Mouse (Mus musculus) limb, embryonic 12.5 days (tissue): Measurements from ENCODE around the gene Bspry. TPM values are rescaled to one million over a fixed set of nuclear protein-coding genes. Genes with fewer than 3 reads are reported as not detected.
"Not testable (repeated sequence)": the region's sequence is repeated elsewhere in the genome, so short reads cannot be mapped to it uniquely, and the experiment has no call there.

Source experiments
- ATAC-seq: fragments of 200-750 bp; cut with Nextera tagmentation; 2 replicates; pipeline ENCODE4 v1.8.0; 2017; ENCODE audit warnings: low read depth, moderate TSS enrichment; ENCODE audit not compliant: insufficient number of reproducible peaks, insufficient read depth, low FRiP score, low TSS enrichment
- H3K27ac ChIP-seq: fragments of 300-500 bp; sonication (generic); 2 replicates; pipeline ENCODE4 v1.5.1; 2016; ENCODE audit warnings: mild to moderate bottlenecking, moderate library complexity
- H3K27me3 ChIP-seq: fragments of 300-500 bp; sonication (generic); 2 replicates; pipeline ENCODE4 v1.6.1; 2016; ENCODE audit warnings: mild to moderate bottlenecking, moderate library complexity
- H3K36me3 ChIP-seq: fragments of 300-500 bp; sonication (generic); 2 replicates; pipeline ENCODE4 v1.6.1; 2016; ENCODE audit warnings: mild to moderate bottlenecking, moderate library complexity
- H3K4me1 ChIP-seq: fragments of 300-500 bp; sonication (generic); replicated peaks from 2 replicates; pipeline ENCODE4 v1.6.1; 2016
- H3K4me2 ChIP-seq: fragments of 300-500 bp; sonication (generic); 2 replicates; pipeline ENCODE4 v1.6.1; 2016; ENCODE audit warnings: mild to moderate bottlenecking, moderate library complexity
- H3K4me3 ChIP-seq: fragments of 300-500 bp; sonication (generic); replicated peaks from 2 replicates; pipeline ENCODE4 v1.5.1; 2016; ENCODE audit warnings: mild to moderate bottlenecking
- H3K9ac ChIP-seq: fragments of 300-500 bp; sonication (generic); replicated peaks from 2 replicates; pipeline ENCODE4 v1.6.1; 2016; ENCODE audit warnings: mild to moderate bottlenecking, moderate library complexity
- H3K9me3 ChIP-seq: fragments of 300-500 bp; sonication (generic); 2 replicates; pipeline ENCODE4 v1.6.1; 2016; ENCODE audit warnings: mild to moderate bottlenecking, moderate library complexity
- WGBS: fragments of 180-500 bp; shearing (Covaris S2); methylation state at CpG from one replicate; pipeline ENCODE4 v1.1.7; 2016; 5-methylcytosine and 5-hydroxymethylcytosine counted together
- polyA plus RNA-seq: library from polyadenylated mRNA; unstranded; fragments of >200 nt; fragmentation: Nextera tagmentation; extraction: Ambion mirVana; gene quantifications from 2 replicates; pipeline ENCODE4 v1.2.1, GENCODE M21; 2016

Bspry gene
- polyA plus RNA-seq, 1 experiment from 2014 or later = 1.1 TPM

DNA sequence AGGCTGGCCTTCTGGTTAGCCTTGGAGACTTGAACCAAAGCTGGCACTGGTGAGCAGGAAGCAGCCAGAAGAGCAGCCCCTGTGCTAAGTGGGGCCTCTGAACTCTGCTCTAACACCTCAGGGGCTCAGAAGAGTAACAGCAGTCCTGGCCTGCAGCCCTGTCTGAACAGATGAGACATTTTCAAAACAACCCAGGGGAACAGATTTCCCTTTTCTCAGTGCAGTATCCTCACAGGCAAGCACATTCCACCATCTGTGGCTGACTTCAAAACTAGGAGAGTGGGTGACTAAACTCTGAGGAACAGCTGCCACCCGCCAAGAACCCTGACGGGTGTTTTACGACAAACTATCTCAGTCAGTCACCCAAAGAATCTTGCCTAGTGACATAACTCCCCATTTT lies 20.8 kb upstream of the Bspry start:
- WGBS = 79% methylated on average over 3 of the region's 3 CpGs
- ATAC-seq = no peak

GRCm38 (mm10) chr4:62460348-62460747 lies 19.5 kb upstream of the Bspry start:
- Histone ChIP-seq H3K4me1 (no peaks in the 10 kb centered on the region), H3K27ac (no peak overlapping the region), H3K4me3 (no peak overlapping the region), H3K4me2 (no peak overlapping the region), H3K36me3 (0 out of 2 replicates have a peak, but pooled peaks cover 21% of the 10 kb centered on the region), H3K27me3 (no peaks in the 10 kb centered on the region), H3K9ac (no peak overlapping the region), H3K9me3 (no peaks in the 10 kb centered on the region)
- ATAC-seq = no peak
- 87% methylated on average over 8 of the region's 8 CpGs for WGBS

More for the DNA sequence above, 20.8 kb upstream of the Bspry start:
- Histone ChIP-seq H3K4me1 (no peaks in the 10 kb centered on the region), H3K27me3 (no peaks in the 10 kb centered on the region), H3K4me3 (no peak overlapping the region), H3K36me3 (0 out of 2 replicates have a peak, but pooled peaks cover 21% of the 10 kb centered on the region), H3K4me2 (no peak overlapping the region), H3K27ac (no peak overlapping the region), H3K9me3 (no peaks in the 10 kb centered on the region), H3K9ac (no peak overlapping the region)

DNA sequence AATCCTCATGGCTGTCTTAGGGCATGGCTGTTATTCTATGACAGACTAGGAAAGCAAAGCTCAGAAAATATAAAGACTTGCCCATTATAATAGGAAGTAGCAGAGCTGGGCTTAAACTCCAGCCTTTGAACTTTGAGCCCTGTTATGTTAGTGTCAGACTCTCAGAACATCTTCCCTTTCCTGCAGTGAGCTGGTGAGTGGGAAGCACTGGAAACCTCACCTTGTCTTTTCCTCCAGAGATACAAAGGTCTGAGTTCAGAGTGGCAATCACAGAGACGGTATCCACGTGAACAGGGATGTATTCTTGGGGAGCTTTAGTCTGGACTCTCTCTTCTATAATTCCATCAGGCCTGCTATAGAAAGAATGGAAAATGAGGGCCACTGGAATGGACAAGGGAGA lies 16.7 kb upstream of the Bspry start:
- no peak for ATAC-seq
- WGBS = 89% methylated on average over 2 of the region's 2 CpGs
- no peak overlapping the region for H3K4me2 ChIP-seq

GRCm38 (mm10) chr4:62468158-62468557 lies 11.7 kb upstream of the Bspry start:
- Histone ChIP-seq H3K9ac (no peak overlapping the region), H3K36me3 (0 out of 2 replicates have a peak, but pooled peaks cover under 1% of the 10 kb centered on the region), H3K4me1 (no peaks in the 10 kb centered on the region), H3K4me2 (no peak overlapping the region), H3K27ac (no peak overlapping the region), H3K27me3 (no peaks in the 10 kb centered on the region), H3K4me3 (no peak overlapping the region), H3K9me3 (no peaks in the 10 kb centered on the region)
- no peak for ATAC-seq
- 91% methylated on average over 1 of the region's 1 CpGs for WGBS

More for the DNA sequence above, 16.7 kb upstream of the Bspry start:
- Histone ChIP-seq H3K27ac (no peak overlapping the region), H3K9ac (no peak overlapping the region), H3K4me1 (no peaks in the 10 kb centered on the region), H3K27me3 (no peaks in the 10 kb centered on the region), H3K36me3 (0 out of 2 replicates have a peak, but pooled peaks cover 20% of the 10 kb centered on the region), H3K4me3 (no peak overlapping the region), H3K9me3 (no peaks in the 10 kb centered on the region)

GRCm38 (mm10) chr4:62470598-62471051 lies 9.2 kb upstream of the Bspry start, which contains the start of gene Wdr31:
Wdr31 (minus strand) TSS chr4:62470896.
- whole genome bisulfite sequencing = under 1% methylated on average over 30 of the region's 30 CpGs
- peak within 1 kb of the TSS; percentile 68 for H3K9ac ChIP-seq
- no peaks in the 10 kb centered on the region for H3K4me1 ChIP-seq
- H3K27ac ChIP-seq = no peak within 1 kb of the TSS
- no peaks in the 10 kb centered on the region for H3K36me3 ChIP-seq
- no peaks in the 10 kb centered on the region; the same call in 1 of the 2 replicates for H3K27me3 ChIP-seq
- H3K4me3 ChIP-seq = peak within 1 kb of the TSS; percentile 63
- peak within 1 kb of the TSS; percentile 75 for H3K4me2 ChIP-seq
- H3K9me3 ChIP-seq = no peaks in the 10 kb centered on the region
- ATAC-seq = peak; percentile 82

DNA sequence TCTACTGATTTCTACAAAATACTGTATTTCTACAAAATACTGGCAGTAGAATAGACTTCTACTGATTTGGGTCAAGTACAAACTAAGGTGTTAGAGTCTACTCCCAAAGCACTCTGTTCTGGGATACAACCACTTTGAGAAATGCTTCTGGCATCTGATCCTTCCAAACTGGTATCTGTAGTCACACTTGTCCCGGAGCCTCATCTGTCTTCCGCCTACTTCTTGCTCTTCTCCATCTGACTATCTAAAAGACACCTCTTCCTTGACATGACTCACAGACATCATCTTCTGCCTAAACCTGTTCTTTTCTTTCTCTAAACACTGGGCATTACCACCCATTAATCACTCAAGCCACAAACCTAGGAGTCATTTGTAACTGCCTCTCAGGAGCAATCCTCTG lies 7.8 kb upstream of the Bspry start:
- H3K4me3 ChIP-seq = no peak overlapping the region
- 90% methylated on average over 2 of the region's 2 CpGs for WGBS
- H3K27me3 ChIP-seq = no peaks in the 10 kb centered on the region; the same call in 1 of the 2 replicates
- ATAC-seq = no peak
- no peaks in the 10 kb centered on the region for H3K4me1 ChIP-seq
- no peaks in the 10 kb centered on the region for H3K36me3 ChIP-seq
- H3K27ac ChIP-seq = no peak overlapping the region
- no peaks in the 10 kb centered on the region for H3K9me3 ChIP-seq
- H3K4me2 ChIP-seq = no peak overlapping the region
- H3K9ac ChIP-seq = no peak overlapping the region

GRCm38 (mm10) chr4:62475131-62475530 lies 4.7 kb upstream of the Bspry start:
- H3K4me3 ChIP-seq = no peak overlapping the region
- no peaks in the 10 kb centered on the region for H3K9me3 ChIP-seq
- 89% methylated on average over 2 of the region's 2 CpGs for WGBS
- no peak overlapping the region for H3K9ac ChIP-seq
- ATAC-seq = no peak
- no peak overlapping the region for H3K27ac ChIP-seq
- no peak overlapping the region for H3K4me2 ChIP-seq
- peaks cover 10% of the 10 kb centered on the region for H3K4me1 ChIP-seq
- H3K36me3 ChIP-seq = no peaks in the 10 kb centered on the region
- H3K27me3 ChIP-seq = peaks cover 17% of the 10 kb centered on the region

DNA sequence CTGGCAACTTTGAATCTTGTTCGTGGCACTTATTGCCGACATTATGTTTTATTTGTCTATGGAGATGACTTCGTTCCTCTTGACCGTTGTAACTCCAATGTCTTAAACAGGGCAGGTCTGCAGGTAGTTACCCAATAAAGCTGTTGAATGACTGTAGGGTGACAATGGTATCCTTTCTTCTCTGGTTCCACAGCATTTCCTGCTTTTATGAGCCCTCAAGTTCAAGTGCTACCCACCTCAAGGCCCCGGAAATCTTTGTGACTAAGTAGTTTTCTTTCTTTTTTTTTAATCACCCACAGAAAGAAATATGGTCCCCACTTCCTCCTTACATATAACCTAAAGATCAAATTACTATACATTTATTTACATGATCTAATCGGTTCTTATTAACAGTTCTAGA lies 4.1 kb upstream of the Bspry start:
- no peak overlapping the region for H3K4me2 ChIP-seq
- no peak overlapping the region for H3K9ac ChIP-seq
- peaks cover 23% of the 10 kb centered on the region for H3K27me3 ChIP-seq
- no peak overlapping the region for H3K27ac ChIP-seq
- 83% methylated on average over 6 of the region's 6 CpGs for WGBS
- H3K4me3 ChIP-seq = no peak overlapping the region
- H3K9me3 ChIP-seq = no peaks in the 10 kb centered on the region
- no peak for ATAC-seq
- peaks cover 11% of the 10 kb centered on the region for H3K4me1 ChIP-seq
- H3K36me3 ChIP-seq = no peaks in the 10 kb centered on the region

GRCm38 (mm10) chr4:62477542-62478244 lies 2.2 kb upstream of the Bspry start:
- Histone ChIP-seq H3K27me3 (peaks cover 42% of the 10 kb centered on the region), H3K9ac (no peak overlapping the region), H3K36me3 (no peaks in the 10 kb centered on the region), H3K9me3 (no peaks in the 10 kb centered on the region), H3K4me1 (peaks cover 12% of the 10 kb centered on the region), H3K27ac (no peak overlapping the region), H3K4me2 (no peak overlapping the region), H3K4me3 (no peak overlapping the region)
- 80% methylated on average over 6 of the region's 6 CpGs for WGBS
- ATAC-seq = no peak

DNA sequence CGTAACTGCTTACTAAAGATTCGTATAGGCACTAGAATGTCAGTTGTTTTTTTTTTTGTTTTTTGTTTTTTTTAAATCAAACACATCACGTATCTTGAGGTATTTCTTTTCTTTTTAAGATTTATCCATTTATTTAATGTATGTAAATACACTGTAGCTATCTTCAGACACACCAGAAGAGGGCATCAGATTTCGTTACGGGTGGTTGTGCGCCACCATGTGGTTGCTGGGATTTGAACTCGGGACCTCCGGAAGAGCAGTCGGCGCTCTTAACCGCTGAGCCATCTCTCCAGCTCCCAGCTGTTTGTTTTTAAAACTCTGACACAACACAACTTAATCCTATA lies 288 bp upstream of the Bspry start:
- WGBS = 14% methylated on average over 11 of the region's 11 CpGs
- not testable (repeated sequence) for ATAC-seq, H3K9ac ChIP-seq, H3K27ac ChIP-seq, H3K36me3 ChIP-seq, H3K9me3 ChIP-seq
- H3K4me2 ChIP-seq = peak overlapping the region; percentile 83
- peaks cover 42% of the 10 kb centered on the region for H3K27me3 ChIP-seq
- H3K4me1 ChIP-seq = peaks cover 12% of the 10 kb centered on the region
- peak overlapping the region; percentile 48 for H3K4me3 ChIP-seq

DNA sequence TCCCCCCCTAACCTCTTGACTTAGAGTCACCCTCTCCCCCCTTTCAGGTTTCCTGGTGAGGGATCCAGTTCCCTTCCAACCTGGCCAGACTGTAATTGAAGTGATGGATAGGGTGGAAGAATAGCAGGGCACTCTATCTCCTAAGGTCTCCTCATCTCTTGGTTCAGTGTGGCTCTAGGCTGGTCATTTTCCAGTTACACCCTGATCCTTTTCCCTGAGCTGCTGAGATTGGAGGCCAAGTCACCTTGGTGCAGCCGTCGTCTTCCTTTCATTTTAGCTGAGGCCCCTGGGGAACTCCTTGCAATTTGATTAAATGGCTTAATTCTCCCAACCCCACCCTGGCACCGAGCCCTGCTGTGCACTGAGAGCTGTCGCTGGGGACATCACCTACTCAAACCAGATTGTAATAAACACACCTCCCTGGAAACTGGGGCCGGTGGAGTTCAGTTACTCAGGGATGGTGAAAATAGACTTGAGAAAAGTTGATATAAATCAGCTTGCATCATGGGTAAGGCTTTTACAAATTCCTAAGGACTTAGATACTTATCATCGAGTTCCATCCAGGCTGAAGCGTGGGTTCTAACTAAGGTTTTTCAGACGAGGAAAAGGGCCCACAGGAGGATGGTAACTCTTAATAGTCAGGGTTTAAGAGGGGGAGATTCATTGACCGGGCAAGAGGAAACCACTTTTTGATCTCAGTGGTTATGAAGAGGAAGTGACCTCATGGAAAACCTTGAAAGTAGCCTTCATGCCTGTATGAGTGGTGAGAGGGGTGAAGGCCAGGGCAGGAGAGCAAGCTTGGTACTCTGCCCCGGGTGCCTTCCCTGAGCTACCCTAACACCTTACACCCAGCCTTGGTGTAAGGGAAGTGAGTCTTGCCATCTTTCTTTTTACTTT lies 1.1 kb downstream of the Bspry start:
- peaks cover 42% of the 10 kb centered on the region for H3K27me3 ChIP-seq
- no peaks in the 10 kb centered on the region for H3K36me3 ChIP-seq
- H3K4me2 ChIP-seq = peak overlapping the region; percentile 83; the same call in 1 of the 2 replicates
- ATAC-seq = no peak
- no peaks in the 10 kb centered on the region for H3K9me3 ChIP-seq
- peaks cover 12% of the 10 kb centered on the region for H3K4me1 ChIP-seq
- WGBS = 53% methylated on average over 10 of the region's 10 CpGs
- H3K27ac ChIP-seq = no peak overlapping the region
- no peak overlapping the region for H3K4me3 ChIP-seq
- H3K9ac ChIP-seq = no peak overlapping the region
